Mouse (Mus musculus) neural tube, embryonic 15.5 days (tissue): ENCODE results near the gene Rwdd2b. TPM values are rescaled to one million over a fixed set of nuclear protein-coding genes. Genes with fewer than 3 reads are reported as not detected.

Experiments used
- ATAC-seq: fragments of 200-750 bp; cut with Nextera tagmentation; 2 replicates; pipeline ENCODE4 v1.8.0; 2017; ENCODE audit warnings: mild to moderate bottlenecking, moderate TSS enrichment, moderate library complexity; ENCODE audit not compliant: low FRiP score
- H3K27ac ChIP-seq: fragments of 300-500 bp; sonication (generic); replicated peaks from 2 replicates; pipeline ENCODE4 v1.5.1; 2015; ENCODE audit warnings: mild to moderate bottlenecking, inconsistent platforms
- H3K27me3 ChIP-seq: fragments of 300-500 bp; sonication (generic); replicated peaks from 2 replicates; pipeline ENCODE4 v1.6.1; 2015; ENCODE audit warnings: inconsistent platforms
- H3K36me3 ChIP-seq: fragments of 300-500 bp; sonication (generic); 2 replicates; pipeline ENCODE4 v1.6.1; 2015; ENCODE audit warnings: inconsistent platforms
- H3K4me1 ChIP-seq: fragments of 300-500 bp; sonication (generic); 2 replicates; pipeline ENCODE4 v1.6.1; 2015; ENCODE audit warnings: inconsistent platforms
- H3K4me2 ChIP-seq: fragments of 300-500 bp; sonication (generic); 2 replicates; pipeline ENCODE4 v1.6.1; 2015; ENCODE audit warnings: inconsistent platforms, mild to moderate bottlenecking, moderate library complexity
- H3K4me3 ChIP-seq: fragments of 300-500 bp; sonication (generic); replicated peaks from 2 replicates; pipeline ENCODE4 v1.5.1; 2015; ENCODE audit warnings: mild to moderate bottlenecking, inconsistent platforms
- H3K9ac ChIP-seq: fragments of 300-500 bp; sonication (generic); replicated peaks from 2 replicates; pipeline ENCODE4 v1.6.1; 2015; ENCODE audit warnings: mild to moderate bottlenecking, inconsistent platforms
- H3K9me3 ChIP-seq: fragments of 300-500 bp; sonication (generic); replicated peaks from 2 replicates; pipeline ENCODE4 v1.6.1; 2016; ENCODE audit warnings: inconsistent platforms
- WGBS: fragments of 180-500 bp; shearing (Covaris S2); methylation state at CpG from one replicate; pipeline ENCODE4 v1.1.7; 2015; ENCODE audit warnings: mixed read lengths; 5-methylcytosine and 5-hydroxymethylcytosine counted together
- polyA plus RNA-seq: library from polyadenylated mRNA; unstranded; fragments of >200 nt; fragmentation: Nextera tagmentation; extraction: Ambion mirVana; gene quantifications from 2 replicates; pipeline ENCODE4 v1.2.1, GENCODE M21; 2015

Rwdd2b gene
- polyA plus RNA-seq, 1 experiment from 2014 or later, result 16.5 TPM

GRCm38 (mm10) chr16:87405001-87405400, 35.4 kb downstream of the Rwdd2b start:
- 88% methylated on average over 3 of the region's 3 CpGs for WGBS
- Histone ChIP-seq H3K4me3 (no peak overlapping the region), H3K27me3 (no peaks in the 10 kb centered on the region), H3K4me2 (no peak overlapping the region), H3K27ac (no peak overlapping the region), H3K9me3 (no peaks in the 10 kb centered on the region), H3K4me1 (no peaks in the 10 kb centered on the region), H3K36me3 (peaks cover 84% of the 10 kb centered on the region), H3K9ac (no peak overlapping the region)
- no peak for ATAC-seq

- H3K27me3 ChIP-seq, result no peaks in the 10 kb centered on the region
- peak; percentile 85 for ATAC-seq
- H3K9me3 ChIP-seq, result no peaks in the 10 kb centered on the region
- H3K9ac ChIP-seq, result no peak overlapping the region
- WGBS, result 55% methylated on average over 16 of the region's 16 CpGs
- no peak overlapping the region for H3K4me2 ChIP-seq
- H3K27ac ChIP-seq, result no peak overlapping the region
- no peak overlapping the region for H3K4me3 ChIP-seq
- H3K36me3 ChIP-seq, result peaks cover 68% of the 10 kb centered on the region
- no peaks in the 10 kb centered on the region for H3K4me1 ChIP-seq
Measured at GRCm38 (mm10) chr16:87393813-87394548, 46.4 kb downstream of the Rwdd2b start.

- Histone ChIP-seq H3K9ac (no peak overlapping the region), H3K4me3 (no peak overlapping the region), H3K27me3 (no peaks in the 10 kb centered on the region), H3K4me1 (no peaks in the 10 kb centered on the region), H3K27ac (no peak overlapping the region), H3K36me3 (peaks cover 62% of the 10 kb centered on the region), H3K9me3 (no peaks in the 10 kb centered on the region), H3K4me2 (no peak overlapping the region)
- over 99% methylated on average over 3 of the region's 3 CpGs for WGBS
- no peak for ATAC-seq
Measured at GRCm38 (mm10) chr16:87387444-87387977, 52.9 kb downstream of the Rwdd2b start.

- Histone ChIP-seq H3K36me3 (peaks cover 78% of the 10 kb centered on the region), H3K4me3 (no peak overlapping the region), H3K27me3 (no peaks in the 10 kb centered on the region), H3K27ac (no peak overlapping the region), H3K4me1 (no peaks in the 10 kb centered on the region), H3K4me2 (no peak overlapping the region), H3K9me3 (no peaks in the 10 kb centered on the region), H3K9ac (no peak overlapping the region)
- ATAC-seq, result no peak
- 71% methylated on average over 2 of the region's 2 CpGs for WGBS
Measured at GRCm38 (mm10) chr16:87384366-87384765, 56.0 kb downstream of the Rwdd2b start.

Other genes with a start within 250 kb of the Rwdd2b start
- gene N6amt1, start 86.4 kb downstream of the Rwdd2b start, polyA plus RNA-seq, result 20.6 and 22.5 TPM in 2 replicates
- gene Ltn1, start 8.0 kb downstream of the Rwdd2b start, polyA plus RNA-seq, result 21.8 and 23.9 TPM in 2 replicates
- 47.8 and 48.8 TPM in 2 replicates for gene Usp16, start 14.1 kb upstream of the Rwdd2b start, polyA plus RNA-seq
- gene Cct8, start 55.3 kb upstream of the Rwdd2b start, polyA plus RNA-seq, result 379 and 417 TPM in 2 replicates
- gene Map3k7cl, start 112.8 kb upstream of the Rwdd2b start, polyA plus RNA-seq, result 0.12 and 0.50 TPM in 2 replicates